Comparison of ENCODE assay signal across 8 mouse cellular contexts in genomic region chr5:66745390-66745995, GRCm38 (mm10). TPM values are rescaled to one million over a fixed set of nuclear protein-coding genes. Genes with fewer than 3 reads are reported as not detected.
DNase-seq lines count a peak whose midpoint lies in the region; ATAC-seq lines count a peak whose summit lies in the region.

TSS of gene Limch1 (plus strand) at chr5:66745827.

- H3K4me2 ChIP-seq in forebrain, embryonic 15.5 days (replicated peaks) = peak within 1 kb of the TSS; percentile 75
- H3K4me2 ChIP-seq in liver, embryonic 15.5 days = peak within 1 kb of the TSS; percentile 67

- WGBS in forebrain, embryonic 15.5 days = under 1% methylated on average over 50 of the region's 50 CpGs
- under 1% methylated on average over 50 of the region's 50 CpGs for WGBS in liver, embryonic 15.5 days (ENCODE audit: insufficient replicate concordance)

- peak; percentile 62 for DNase-seq in MN1 (ENCODE audit: low spot score)
- DNase-seq in heart, postnatal 10 days = peak; percentile 90 to 92
- peak; percentile 82 to 87 for DNase-seq in kidney, postnatal 4 days
- DNase-seq in ovary, postnatal 14 days (ENCODE audit: low spot score) = peak; percentile 42

- H3K4me3 ChIP-seq in forebrain, embryonic 15.5 days = peak within 1 kb of the TSS; percentile 55
- H3K4me3 ChIP-seq in liver, embryonic 15.5 days (replicated peaks) = peak within 1 kb of the TSS; percentile 46

- H3K4me1 ChIP-seq in forebrain, embryonic 15.5 days = peaks cover 42% of the 10 kb centered on the region
- H3K4me1 ChIP-seq in liver, embryonic 15.5 days (replicated peaks) = 0 out of 2 replicates have a peak, but pooled peaks cover 4% of the 10 kb centered on the region

- no peaks in the 10 kb centered on the region for H3K36me3 ChIP-seq in forebrain, embryonic 15.5 days
- H3K36me3 ChIP-seq in liver, embryonic 15.5 days (replicated peaks) = no peaks in the 10 kb centered on the region

- H3K27ac ChIP-seq in forebrain, embryonic 15.5 days (replicated peaks) = peak within 1 kb of the TSS; percentile 81
- no peak within 1 kb of the TSS for H3K27ac ChIP-seq in liver, embryonic 15.5 days (replicated peaks)

- H3K9ac ChIP-seq in forebrain, embryonic 15.5 days (replicated peaks) = peak within 1 kb of the TSS; percentile 69
- H3K9ac ChIP-seq in liver, embryonic 15.5 days = no peak within 1 kb of the TSS

- peak; percentile 65 for ATAC-seq in cerebellum, adult (ENCODE audit: insufficient number of reproducible peaks, low FRiP score, low TSS enrichment)
- peak; percentile 79 for ATAC-seq in forebrain, embryonic 15.5 days (replicated peaks)
- ATAC-seq in liver, embryonic 15.5 days (ENCODE audit: insufficient read depth) = peak; percentile 49; the same call in 1 of the 2 replicates
- no peak for ATAC-seq in activated CD4-positive, CD25-positive, alpha-beta regulatory T cell, adult 4 months

- H3K27me3 ChIP-seq in forebrain, embryonic 15.5 days = no peaks in the 10 kb centered on the region
- peaks cover 47% of the 10 kb centered on the region for H3K27me3 ChIP-seq in liver, embryonic 15.5 days

- no peaks in the 10 kb centered on the region for H3K9me3 ChIP-seq in forebrain, embryonic 15.5 days
- H3K9me3 ChIP-seq in liver, embryonic 15.5 days (replicated peaks) = no peaks in the 10 kb centered on the region

- intact Hi-C loops in heart, postnatal 10 days (cut with DNase I) = loop anchor here (2.0 to 5.0 kb wide), 2 partner anchors 29 to 102 kb away; no protein-coding TSS in a partner anchor

RNA-seq across cellular contexts. Expression of gene Limch1, which starts in this region (rescaled TPM):
- polyA plus RNA-seq in forebrain, embryonic 15.5 days (2015; fragmentation: Nextera tagmentation; extraction: Ambion mirVana) = 84.3 and 85.1 TPM in 2 replicates
- 100 to 1,000 TPM; 149 to 150 TPM for total RNA-seq in heart, postnatal 10 days (2021)
- polyA plus RNA-seq in liver, embryonic 15.5 days (2015; fragmentation: Nextera tagmentation; extraction: Ambion mirVana) = 1.8 and 2.0 TPM in 2 replicates
- under 1 TPM in 1 of 2 experiments, not detected in 1; 0.16 TPM for polyA plus RNA-seq in activated CD4-positive, CD25-positive, alpha-beta regulatory T cell, adult 4 months (2017; shearing (Covaris generic))

Comparison
In these comparisons a context has a peak if more than half of its experiments do, and no peak if none do; other contexts are left out.
1. RNA of gene Limch1 (polyA plus RNA-seq): 84.3 to 85.1 TPM in forebrain, embryonic 15.5 days; 1.8 to 2.0 TPM in liver, embryonic 15.5 days and 0.16 TPM in activated CD4-positive, CD25-positive, alpha-beta regulatory T cell, adult 4 months; every median in the first group is over 10 times any median in the second.
2. Peak in every context shown above with its lines, with median percentiles within 50 percentile points of each other: DNase-seq.